Mouse (Mus musculus): Measurements from ENCODE around the gene Cacnb2. TPM values are rescaled to one million over a fixed set of nuclear protein-coding genes. Genes with fewer than 3 reads are reported as not detected.

The Cacnb2 gene
- polyA plus RNA-seq, 1 experiment from 2014 or later, result 11.0 TPM

- Histone ChIP-seq H3K4me2 (no peak overlapping the region), H3K36me3 (peaks cover 2% of the 10 kb centered on the region; the same call in 1 of the 2 replicates), H3K27ac (ENCODE audit: poor library complexity, severe bottlenecking) (no peak overlapping the region), H3K4me1 (replicated peaks) (peaks cover 26% of the 10 kb centered on the region), H3K9me3 (replicated peaks) (no peaks in the 10 kb centered on the region), H3K4me3 (no peak overlapping the region), H3K27me3 (replicated peaks) (no peaks in the 10 kb centered on the region), H3K9ac (no peak overlapping the region)
- WGBS, result 45% methylated on average over 10 of the region's 10 CpGs
- ATAC-seq (ENCODE audit: insufficient number of reproducible peaks, low FRiP score), result no peak
Observed at GRCm38 (mm10) chr2:14907124-14907925, 304.4 kb downstream of the Cacnb2 start.

- no peak overlapping the region for H3K4me2 ChIP-seq
- peak; percentile 55; the same call in 1 of the 2 replicates for ATAC-seq (ENCODE audit: insufficient number of reproducible peaks, low FRiP score)
- H3K4me3 ChIP-seq, result no peak overlapping the region
- H3K27me3 ChIP-seq (replicated peaks), result no peaks in the 10 kb centered on the region
- H3K36me3 ChIP-seq, result no peaks in the 10 kb centered on the region
- peak overlapping the region; percentile 57 for H3K27ac ChIP-seq (ENCODE audit: poor library complexity, severe bottlenecking)
- H3K9me3 ChIP-seq (replicated peaks), result no peaks in the 10 kb centered on the region
- WGBS, result 32% methylated on average over 3 of the region's 3 CpGs
- peaks cover 30% of the 10 kb centered on the region for H3K4me1 ChIP-seq (replicated peaks)
- no peak overlapping the region for H3K9ac ChIP-seq
Observed at GRCm38 (mm10) chr2:14917585-14918247, 314.8 kb downstream of the Cacnb2 start.

DNA sequence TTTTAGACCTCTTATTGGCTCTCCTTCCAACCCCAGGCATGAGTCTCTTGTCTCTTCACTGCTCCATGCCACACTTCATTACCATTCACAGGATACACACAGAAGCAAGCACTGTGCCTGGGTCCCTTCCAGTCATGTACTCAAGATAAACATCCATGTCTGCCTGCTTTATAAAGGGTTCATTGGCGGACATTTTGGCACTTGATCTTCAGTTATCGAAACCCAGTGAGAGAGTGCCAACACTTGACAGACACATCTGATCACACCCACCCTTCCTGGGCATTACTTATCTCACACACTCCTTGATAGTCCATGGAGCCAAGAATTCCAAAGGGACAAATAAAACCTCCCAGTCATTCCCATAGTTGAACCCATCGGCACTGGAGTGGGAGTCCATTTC is 327.0 kb downstream of the Cacnb2 start:
- Histone ChIP-seq H3K9ac (no peak overlapping the region), H3K36me3 (no peaks in the 10 kb centered on the region), H3K4me1 (replicated peaks) (peaks cover 24% of the 10 kb centered on the region), H3K9me3 (replicated peaks) (no peaks in the 10 kb centered on the region), H3K4me3 (no peak overlapping the region), H3K27ac (ENCODE audit: poor library complexity, severe bottlenecking) (no peak overlapping the region), H3K27me3 (replicated peaks) (no peaks in the 10 kb centered on the region), H3K4me2 (no peak overlapping the region)
- WGBS, result 37% methylated on average over 3 of the region's 3 CpGs
- ATAC-seq (ENCODE audit: insufficient number of reproducible peaks, low FRiP score), result no peak

- H3K27ac ChIP-seq (ENCODE audit: poor library complexity, severe bottlenecking), result no peak overlapping the region
- WGBS, result 65% methylated on average over 2 of the region's 2 CpGs
- no peak overlapping the region for H3K4me2 ChIP-seq
- peaks cover 36% of the 10 kb centered on the region for H3K4me1 ChIP-seq (replicated peaks)
- H3K27me3 ChIP-seq (replicated peaks), result no peaks in the 10 kb centered on the region
- ATAC-seq (ENCODE audit: insufficient number of reproducible peaks, low FRiP score), result no peak
- no peaks in the 10 kb centered on the region for H3K36me3 ChIP-seq
- no peak overlapping the region for H3K4me3 ChIP-seq
- H3K9me3 ChIP-seq (replicated peaks), result no peaks in the 10 kb centered on the region
- H3K9ac ChIP-seq, result no peak overlapping the region
Observed at GRCm38 (mm10) chr2:14931968-14932367, 329.1 kb downstream of the Cacnb2 start.

DNA sequence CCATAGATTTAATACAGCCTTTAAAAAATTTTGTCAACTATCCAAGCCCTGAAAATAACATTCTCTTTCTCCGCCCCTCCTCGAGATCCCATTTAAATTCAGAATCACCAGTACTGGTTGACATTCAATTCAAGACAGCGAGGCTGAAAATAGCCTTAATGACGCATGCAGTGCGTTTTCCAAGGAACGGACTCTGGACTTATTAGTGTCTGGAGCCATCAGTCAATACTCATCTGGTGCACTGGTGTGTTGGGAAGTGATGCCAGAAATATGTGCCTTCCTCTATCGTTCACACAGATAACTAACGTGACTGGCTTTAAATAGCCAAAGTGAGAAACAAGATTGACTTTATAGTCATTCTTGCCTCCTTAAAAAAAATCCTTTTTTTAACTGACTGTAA is 333.6 kb downstream of the Cacnb2 start:
- no peaks in the 10 kb centered on the region for H3K9me3 ChIP-seq (replicated peaks)
- ATAC-seq (ENCODE audit: insufficient number of reproducible peaks, low FRiP score), result no peak
- no peaks in the 10 kb centered on the region for H3K27me3 ChIP-seq (replicated peaks)
- H3K36me3 ChIP-seq, result no peaks in the 10 kb centered on the region
- no peak overlapping the region for H3K9ac ChIP-seq
- no peak overlapping the region for H3K4me3 ChIP-seq
- no peak overlapping the region for H3K4me2 ChIP-seq
- H3K27ac ChIP-seq (ENCODE audit: poor library complexity, severe bottlenecking), result peak overlapping the region; percentile 73; the same call in 1 of the 2 replicates
- peaks cover 17% of the 10 kb centered on the region for H3K4me1 ChIP-seq (replicated peaks)
- 43% methylated on average over 8 of the region's 8 CpGs for WGBS

GRCm38 (mm10) chr2:14942261-14942660 is 339.4 kb downstream of the Cacnb2 start:
- Histone ChIP-seq H3K36me3 (no peaks in the 10 kb centered on the region), H3K4me1 (replicated peaks) (no peaks in the 10 kb centered on the region), H3K27me3 (replicated peaks) (no peaks in the 10 kb centered on the region), H3K4me3 (no peak overlapping the region), H3K4me2 (no peak overlapping the region), H3K27ac (ENCODE audit: poor library complexity, severe bottlenecking) (no peak overlapping the region), H3K9me3 (replicated peaks) (no peaks in the 10 kb centered on the region), H3K9ac (no peak overlapping the region)
- WGBS, result 83% methylated on average over 4 of the region's 4 CpGs
- no peak for ATAC-seq (ENCODE audit: insufficient number of reproducible peaks, low FRiP score)

- WGBS, result 71% methylated on average over 3 of the region's 3 CpGs
- no peak overlapping the region for H3K4me3 ChIP-seq
Observed at GRCm38 (mm10) chr2:14943691-14944357, 340.9 kb downstream of the Cacnb2 start.

DNA sequence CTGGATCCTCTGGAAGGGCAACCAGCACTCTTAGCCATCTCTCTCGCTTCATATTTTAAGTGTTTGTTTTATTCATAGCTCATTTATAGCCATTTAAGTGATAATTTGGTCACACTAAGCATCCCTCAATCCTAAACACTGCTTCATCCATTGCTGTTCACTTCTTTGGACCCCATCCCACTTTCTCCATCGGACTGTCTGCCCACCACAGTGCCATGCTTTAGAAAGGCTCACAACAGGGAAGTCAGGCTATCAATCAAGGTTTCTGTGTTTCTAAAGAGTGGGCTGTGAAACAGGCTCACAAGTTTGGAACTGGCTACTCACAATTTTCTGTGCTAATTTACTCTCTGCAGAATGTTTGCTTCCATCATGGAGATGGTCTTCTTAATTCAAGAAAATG is 350.2 kb downstream of the Cacnb2 start:
- Histone ChIP-seq H3K4me3 (no peak overlapping the region), H3K4me2 (no peak overlapping the region), H3K9ac (no peak overlapping the region), H3K27me3 (replicated peaks) (no peaks in the 10 kb centered on the region), H3K27ac (ENCODE audit: poor library complexity, severe bottlenecking) (no peak overlapping the region), H3K36me3 (no peaks in the 10 kb centered on the region), H3K4me1 (replicated peaks) (peaks cover 11% of the 10 kb centered on the region; the same call in 1 of the 2 replicates), H3K9me3 (replicated peaks) (no peaks in the 10 kb centered on the region)
- no peak for ATAC-seq (ENCODE audit: insufficient number of reproducible peaks, low FRiP score)
- 90% methylated on average over 2 of the region's 2 CpGs for WGBS

More at GRCm38 (mm10) chr2:14943691-14944357, 340.9 kb downstream of the Cacnb2 start:
- H3K27me3 ChIP-seq (replicated peaks), result no peaks in the 10 kb centered on the region
- no peaks in the 10 kb centered on the region for H3K9me3 ChIP-seq (replicated peaks)
- H3K9ac ChIP-seq, result no peak overlapping the region
- no peak overlapping the region for H3K27ac ChIP-seq (ENCODE audit: poor library complexity, severe bottlenecking)
- ATAC-seq (ENCODE audit: insufficient number of reproducible peaks, low FRiP score), result no peak
- no peaks in the 10 kb centered on the region for H3K36me3 ChIP-seq
- no peak overlapping the region for H3K4me2 ChIP-seq
- H3K4me1 ChIP-seq (replicated peaks), result no peaks in the 10 kb centered on the region

DNA sequence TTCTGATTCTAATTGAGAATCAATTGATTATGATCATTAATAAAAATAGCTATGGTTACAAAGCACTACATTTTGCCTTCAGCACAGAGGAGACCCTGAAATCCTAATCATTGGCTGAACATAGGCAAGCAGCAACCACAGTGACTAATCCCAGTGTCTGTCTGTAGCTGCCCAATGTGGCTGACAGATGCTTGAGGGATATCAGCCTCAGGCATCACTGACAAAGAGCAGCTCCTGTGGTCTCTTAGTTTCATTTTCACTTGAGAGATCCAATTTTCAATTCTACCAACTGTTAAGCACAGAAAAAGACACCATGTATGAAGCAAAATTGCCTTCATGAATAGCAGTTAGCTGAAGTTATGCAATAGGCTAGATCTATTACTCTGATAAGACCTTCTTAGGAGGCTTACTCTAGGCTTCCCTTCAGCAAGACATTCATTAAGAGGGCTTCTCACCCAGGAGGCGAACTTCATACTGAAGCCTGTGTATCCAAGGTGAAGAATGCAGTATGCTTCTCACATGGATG is 358.1 kb downstream of the Cacnb2 start:
- WGBS, result 65% methylated on average over 1 of the region's 1 CpGs
- no peak overlapping the region for H3K27ac ChIP-seq (ENCODE audit: poor library complexity, severe bottlenecking)
- no peak overlapping the region for H3K9ac ChIP-seq
- ATAC-seq (ENCODE audit: insufficient number of reproducible peaks, low FRiP score), result no peak
- H3K27me3 ChIP-seq (replicated peaks), result no peaks in the 10 kb centered on the region
- H3K4me1 ChIP-seq (replicated peaks), result peaks cover 7% of the 10 kb centered on the region; the same call in 1 of the 2 replicates
- no peak overlapping the region for H3K4me2 ChIP-seq
- H3K36me3 ChIP-seq, result peaks cover 6% of the 10 kb centered on the region; the same call in 1 of the 2 replicates
- H3K4me3 ChIP-seq, result no peak overlapping the region
- H3K9me3 ChIP-seq (replicated peaks), result no peaks in the 10 kb centered on the region

- Histone ChIP-seq H3K9ac (no peak overlapping the region), H3K4me3 (no peak overlapping the region), H3K36me3 (peaks cover 6% of the 10 kb centered on the region; the same call in 1 of the 2 replicates), H3K9me3 (replicated peaks) (no peaks in the 10 kb centered on the region), H3K27ac (ENCODE audit: poor library complexity, severe bottlenecking) (no peak overlapping the region), H3K27me3 (replicated peaks) (no peaks in the 10 kb centered on the region), H3K4me2 (no peak overlapping the region), H3K4me1 (replicated peaks) (peaks cover 7% of the 10 kb centered on the region; the same call in 1 of the 2 replicates)
- no peak for ATAC-seq (ENCODE audit: insufficient number of reproducible peaks, low FRiP score)
- 80% methylated on average over 2 of the region's 2 CpGs for WGBS
Observed at GRCm38 (mm10) chr2:14961493-14961892, 358.6 kb downstream of the Cacnb2 start.

- ATAC-seq (ENCODE audit: insufficient number of reproducible peaks, low FRiP score), result no peak
- Histone ChIP-seq H3K27me3 (replicated peaks) (no peaks in the 10 kb centered on the region), H3K36me3 (peaks cover 54% of the 10 kb centered on the region), H3K27ac (ENCODE audit: poor library complexity, severe bottlenecking) (no peak overlapping the region), H3K4me1 (replicated peaks) (no peaks in the 10 kb centered on the region), H3K4me3 (no peak overlapping the region), H3K9me3 (replicated peaks) (no peaks in the 10 kb centered on the region), H3K4me2 (no peak overlapping the region), H3K9ac (no peak overlapping the region)
- WGBS, result 74% methylated on average over 11 of the region's 11 CpGs
Observed at GRCm38 (mm10) chr2:14984029-14984428, 381.1 kb downstream of the Cacnb2 start.
